Mouse (Mus musculus) forebrain, postnatal 0 days (tissue): ENCODE data around the gene Adar. TPM values are rescaled to one million over a fixed set of nuclear protein-coding genes. Genes with fewer than 3 reads are reported as not detected.

Source experiments
- ATAC-seq: fragments of 200-750 bp; cut with Nextera tagmentation; 2 replicates; pipeline ENCODE4 v1.8.0; 2017; ENCODE audit warnings: mild to moderate bottlenecking, moderate library complexity
- DNase-seq: peaks from one replicate; pipeline ENCODE4 v3.0.0-alpha.2; 2015
- H3K27ac ChIP-seq: fragments of 300-500 bp; sonication (generic); 2 replicates; pipeline ENCODE4 v1.5.1; 2014; ENCODE audit warnings: low read depth, mild to moderate bottlenecking, antibody characterized with exemption, low read length, moderate library complexity, mixed read lengths
- H3K27me3 ChIP-seq: fragments of 300-500 bp; sonication (generic); 2 replicates; pipeline ENCODE4 v1.6.1; 2014; ENCODE audit warnings: mild to moderate bottlenecking, low read length, mixed read lengths; ENCODE audit not compliant: insufficient read depth
- H3K36me3 ChIP-seq: fragments of 300-500 bp; sonication (generic); 2 replicates; pipeline ENCODE4 v1.6.1; 2014; ENCODE audit warnings: mild to moderate bottlenecking, moderate library complexity; ENCODE audit not compliant: insufficient read depth
- H3K4me1 ChIP-seq: fragments of 300-500 bp; sonication (generic); 2 replicates; pipeline ENCODE4 v1.6.1; 2014; ENCODE audit warnings: antibody characterized with exemption; ENCODE audit not compliant: insufficient read depth
- H3K4me2 ChIP-seq: fragments of 300-500 bp; sonication (generic); 2 replicates; pipeline ENCODE4 v1.6.1; 2014; ENCODE audit warnings: low read depth, mild to moderate bottlenecking, moderate library complexity
- H3K4me3 ChIP-seq: fragments of 300-500 bp; sonication (generic); 2 replicates; pipeline ENCODE4 v1.5.1; 2014; ENCODE audit warnings: low read depth, low read length, mixed read lengths
- H3K9ac ChIP-seq: fragments of 300-500 bp; sonication (generic); 2 replicates; pipeline ENCODE4 v1.6.1; 2014; ENCODE audit warnings: mild to moderate bottlenecking
- H3K9me3 ChIP-seq: fragments of 300-500 bp; sonication (generic); 2 replicates; pipeline ENCODE4 v1.6.1; 2016; ENCODE audit warnings: low read length
- CTCF ChIP-seq: sonication (generic); IDR thresholded peaks from 2 replicates; pipeline ENCODE4 v1.5.1; 2016; ENCODE audit warnings: antibody characterized with exemption, control low read depth, low read depth
- WGBS: fragments of 180-500 bp; shearing (Covaris S2); extraction: QIAGEN DNeasy Blood & Tissue Kit; methylation state at CpG from one replicate; pipeline ENCODE4 v1.1.7; 2014; 5-methylcytosine and 5-hydroxymethylcytosine counted together
- polyA plus RNA-seq: library from polyadenylated mRNA; unstranded; fragments of >200 nt; fragmentation: Nextera tagmentation; extraction: Ambion mirVana; gene quantifications from 2 replicates; pipeline ENCODE4 v1.2.1, GENCODE M21; 2015
- total RNA-seq: library from RNA; depleted of rRNA; stranded (reverse); fragments of >200 nt; gene quantifications from 2 replicates; pipeline ENCODE4 v1.2.3, GENCODE M21; 2014

Adar gene
- total and polyA plus RNA-seq, 2 experiments from 2014 or later, result 18.5 to 78.2 TPM

- peak overlapping the region; percentile 48 for H3K4me2 ChIP-seq
- 0 out of 2 replicates have a peak, but pooled peaks cover 3% of the 10 kb centered on the region for H3K4me1 ChIP-seq
- ATAC-seq (peak; percentile 98), DNase-seq (peak; percentile 96)
- H3K36me3 ChIP-seq, result no peaks in the 10 kb centered on the region
- TF ChIP-seq CTCF, result peak; percentile 100
- H3K27me3 ChIP-seq, result no peaks in the 10 kb centered on the region
- no peaks in the 10 kb centered on the region for H3K9me3 ChIP-seq
- peak overlapping the region; percentile 79 for H3K27ac ChIP-seq
- 1% methylated on average over 25 of the region's 25 CpGs for WGBS
- H3K4me3 ChIP-seq, result peak overlapping the region; percentile 36
- peak overlapping the region; percentile 59 for H3K9ac ChIP-seq
These were observed 25.9 kb upstream of the Adar start for GRCm38 (mm10) chr3:89688694-89689581.

GRCm38 (mm10) chr3:89691776-89692175, 23.0 kb upstream of the Adar start:
- DNase-seq, result no peak
- TF ChIP-seq CTCF, result no peak

GRCm38 (mm10) chr3:89696152-89696821, 18.5 kb upstream of the Adar start:
- H3K27ac ChIP-seq, result peak overlapping the region; percentile 79
- peak overlapping the region; percentile 35; the same call in 1 of the 2 replicates for H3K9ac ChIP-seq
- H3K4me3 ChIP-seq, result no peak overlapping the region; the same call in 1 of the 2 replicates
- H3K4me2 ChIP-seq, result peak overlapping the region; percentile 32
- H3K27me3 ChIP-seq, result no peaks in the 10 kb centered on the region
- H3K9me3 ChIP-seq, result no peaks in the 10 kb centered on the region
- peak; percentile 98 for ATAC-seq
- WGBS, result 28% methylated on average over 12 of the region's 12 CpGs
- H3K36me3 ChIP-seq, result no peaks in the 10 kb centered on the region
- no peak for TF ChIP-seq CTCF
- no peaks in the 10 kb centered on the region for H3K4me1 ChIP-seq
- peak; percentile 86 for DNase-seq

More at GRCm38 (mm10) chr3:89691776-89692175, 23.0 kb upstream of the Adar start:
- Histone ChIP-seq H3K36me3 (no peaks in the 10 kb centered on the region), H3K27ac (no peak overlapping the region), H3K4me1 (0 out of 2 replicates have a peak, but pooled peaks cover 3% of the 10 kb centered on the region), H3K4me3 (no peak overlapping the region), H3K9me3 (no peaks in the 10 kb centered on the region), H3K4me2 (no peak overlapping the region), H3K9ac (no peak overlapping the region), H3K27me3 (no peaks in the 10 kb centered on the region)
- no peak for ATAC-seq
- WGBS, result 81% methylated on average over 9 of the region's 9 CpGs

- no peaks in the 10 kb centered on the region for H3K36me3 ChIP-seq
- ATAC-seq, result no peak
- no peaks in the 10 kb centered on the region for H3K9me3 ChIP-seq
- no peak overlapping the region for H3K9ac ChIP-seq
- no peak for TF ChIP-seq CTCF
- WGBS, result 100% methylated on average over 1 of the region's 1 CpGs
- no peak for DNase-seq
- H3K27me3 ChIP-seq, result no peaks in the 10 kb centered on the region
- no peak overlapping the region for H3K4me2 ChIP-seq
- H3K4me1 ChIP-seq, result no peaks in the 10 kb centered on the region
- H3K27ac ChIP-seq, result no peak overlapping the region
- no peak overlapping the region for H3K4me3 ChIP-seq
These were observed 15.9 kb upstream of the Adar start for GRCm38 (mm10) chr3:89698958-89699357.

- no peaks in the 10 kb centered on the region for H3K36me3 ChIP-seq
- no peak overlapping the region for H3K27ac ChIP-seq
- no peak for DNase-seq
- no peaks in the 10 kb centered on the region for H3K9me3 ChIP-seq
- no peak for TF ChIP-seq CTCF
- H3K9ac ChIP-seq, result no peak overlapping the region
- no peak overlapping the region for H3K4me2 ChIP-seq
- ATAC-seq, result no peak
- H3K27me3 ChIP-seq, result no peaks in the 10 kb centered on the region
- H3K4me3 ChIP-seq, result no peak overlapping the region
- 71% methylated on average over 11 of the region's 11 CpGs for WGBS
- no peaks in the 10 kb centered on the region for H3K4me1 ChIP-seq
These were observed 14.4 kb upstream of the Adar start for GRCm38 (mm10) chr3:89700461-89700860.

GRCm38 (mm10) chr3:89703596-89703995, 11.2 kb upstream of the Adar start:
- DNase-seq, result no peak
- peak; percentile 50 for ATAC-seq
- H3K27ac ChIP-seq, result no peak overlapping the region
- no peak overlapping the region for H3K4me3 ChIP-seq
- TF ChIP-seq CTCF, result no peak
- H3K4me1 ChIP-seq, result no peaks in the 10 kb centered on the region
- H3K9me3 ChIP-seq, result no peaks in the 10 kb centered on the region
- no peak overlapping the region for H3K9ac ChIP-seq
- H3K4me2 ChIP-seq, result no peak overlapping the region
- H3K36me3 ChIP-seq, result no peaks in the 10 kb centered on the region
- no peaks in the 10 kb centered on the region for H3K27me3 ChIP-seq
- WGBS, result 41% methylated on average over 3 of the region's 3 CpGs

GRCm38 (mm10) chr3:89704064-89704463, 10.8 kb upstream of the Adar start:
- Histone ChIP-seq H3K27ac (no peak overlapping the region; the same call in 1 of the 2 replicates), H3K4me3 (no peak overlapping the region), H3K27me3 (no peaks in the 10 kb centered on the region), H3K4me1 (no peaks in the 10 kb centered on the region), H3K9ac (no peak overlapping the region), H3K4me2 (no peak overlapping the region), H3K9me3 (no peaks in the 10 kb centered on the region), H3K36me3 (no peaks in the 10 kb centered on the region)
- no peak for TF ChIP-seq CTCF
- ATAC-seq, result peak; percentile 55
- 73% methylated on average over 6 of the region's 6 CpGs for WGBS
- DNase-seq, result peak; percentile 35
